Mouse (Mus musculus) cerebellum, adult 18-20 months (tissue): ENCODE data around the gene Fzd7.
A peak's percentile ranks its signal among the peaks of the same experiment; 100 is the strongest.

ENCODE experiments used
- DNase-seq, 2 experiments: peaks; one replicate each; pipeline ENCODE4 v3.0.0; 2021

Gene Fzd7

GRCm38 (mm10) chr1:59472368-59473180 is 9.7 kb upstream of the Fzd7 start:
- no peak for DNase-seq

- DNase-seq = no peak
Measured at GRCm38 (mm10) chr1:59473181-59473555, 9.1 kb upstream of the Fzd7 start.

GRCm38 (mm10) chr1:59475618-59476017 is 6.6 kb upstream of the Fzd7 start:
- no peak for DNase-seq

GRCm38 (mm10) chr1:59478911-59479310 is 3.3 kb upstream of the Fzd7 start:
- no peak for DNase-seq

GRCm38 (mm10) chr1:59480821-59481455 is 1.3 kb upstream of the Fzd7 start:
- no peak for DNase-seq

GRCm38 (mm10) chr1:59481456-59482291 is 550 bp upstream of the Fzd7 start:
- peak; percentile 90 to 94 for DNase-seq

GRCm38 (mm10) chr1:59482696-59483520 is 684 bp downstream of the Fzd7 start:
- DNase-seq = peak; percentile 61 to 78

GRCm38 (mm10) chr1:59483521-59484245 is 1.5 kb downstream of the Fzd7 start:
- DNase-seq = peak; percentile 90 to 91

- no peak for DNase-seq
Measured at GRCm38 (mm10) chr1:59484314-59484713, 2.1 kb downstream of the Fzd7 start.

GRCm38 (mm10) chr1:59484791-59485785 is 2.9 kb downstream of the Fzd7 start:
- DNase-seq = peak; percentile 63 to 66

- DNase-seq = no peak
Measured at GRCm38 (mm10) chr1:59485803-59486202, 3.6 kb downstream of the Fzd7 start.

- peak; percentile 52 to 61 for DNase-seq
Measured at GRCm38 (mm10) chr1:59487651-59488051, 5.4 kb downstream of the Fzd7 start.

GRCm38 (mm10) chr1:59488481-59488880 is 6.3 kb downstream of the Fzd7 start:
- no peak for DNase-seq

GRCm38 (mm10) chr1:59488991-59489390 is 6.8 kb downstream of the Fzd7 start:
- DNase-seq = no peak

- DNase-seq = no peak
Measured at GRCm38 (mm10) chr1:59491517-59491916, 9.3 kb downstream of the Fzd7 start.

GRCm38 (mm10) chr1:59492432-59492831 is 10.2 kb downstream of the Fzd7 start:
- no peak for DNase-seq

- DNase-seq = no peak
Measured at GRCm38 (mm10) chr1:59495970-59496369, 13.7 kb downstream of the Fzd7 start.

- DNase-seq = no peak
Measured at GRCm38 (mm10) chr1:59497741-59498613, 15.8 kb downstream of the Fzd7 start.

- DNase-seq = no peak
Measured at GRCm38 (mm10) chr1:59499327-59499726, 17.1 kb downstream of the Fzd7 start.

- no peak for DNase-seq
Measured at GRCm38 (mm10) chr1:59502355-59502754, 20.1 kb downstream of the Fzd7 start.
